Mouse (Mus musculus): Measurements from ENCODE around the gene Fignl2.

GRCm38 (mm10) chr15:101054541-101054940 is 23.8 kb downstream of the Fignl2 start:
- TF ChIP-seq CTCF (IDR thresholded peaks at IDR 0.05; ENCODE audit: low read depth, low read length) (no peak), GATA1 (IDR thresholded peaks at IDR 0.05; ENCODE audit: borderline replicate concordance, low read length) (no peak)

Data from G1E (cell line).